Mouse (Mus musculus) hindbrain, embryonic 13.5 days (tissue): Measurements from ENCODE around the gene Acta1. TPM values are rescaled to one million over a fixed set of nuclear protein-coding genes. Genes with fewer than 3 reads are reported as not detected.

Experiments used
- ATAC-seq: fragments of 200-750 bp; cut with Nextera tagmentation; 2 replicates; pipeline ENCODE4 v1.8.0; 2017; ENCODE audit warnings: moderate TSS enrichment; ENCODE audit not compliant: low FRiP score
- H3K27ac ChIP-seq: fragments of 300-500 bp; sonication (generic); 2 replicates; pipeline ENCODE4 v1.5.1; 2015; ENCODE audit warnings: inconsistent platforms, mild to moderate bottlenecking, moderate library complexity
- H3K27me3 ChIP-seq: fragments of 300-500 bp; sonication (generic); 2 replicates; pipeline ENCODE4 v1.6.1; 2015; ENCODE audit warnings: mild to moderate bottlenecking, inconsistent platforms
- H3K36me3 ChIP-seq: fragments of 300-500 bp; sonication (generic); 2 replicates; pipeline ENCODE4 v1.6.1; 2015; ENCODE audit warnings: mild to moderate bottlenecking, inconsistent platforms
- H3K4me1 ChIP-seq: fragments of 300-500 bp; sonication (generic); replicated peaks from 2 replicates; pipeline ENCODE4 v1.6.1; 2015; ENCODE audit warnings: inconsistent platforms
- H3K4me2 ChIP-seq: fragments of 300-500 bp; sonication (generic); 2 replicates; pipeline ENCODE4 v1.6.1; 2015; ENCODE audit warnings: inconsistent platforms, mild to moderate bottlenecking, moderate library complexity
- H3K4me3 ChIP-seq: fragments of 300-500 bp; sonication (generic); 2 replicates; pipeline ENCODE4 v1.5.1; 2015; ENCODE audit warnings: mild to moderate bottlenecking, inconsistent platforms
- H3K9ac ChIP-seq: fragments of 300-500 bp; sonication (generic); 2 replicates; pipeline ENCODE4 v1.6.1; 2015; ENCODE audit warnings: mild to moderate bottlenecking, inconsistent platforms
- H3K9me3 ChIP-seq: fragments of 300-500 bp; sonication (generic); 2 replicates; pipeline ENCODE4 v1.6.1; 2016; ENCODE audit warnings: inconsistent platforms
- WGBS: fragments of 180-500 bp; shearing (Covaris S2); methylation state at CpG from one replicate; pipeline ENCODE4 v1.1.7; 2015; 5-methylcytosine and 5-hydroxymethylcytosine counted together
- polyA plus RNA-seq: library from polyadenylated mRNA; unstranded; fragments of >200 nt; fragmentation: Nextera tagmentation; extraction: Ambion mirVana; gene quantifications from 2 replicates; pipeline ENCODE4 v1.2.1, GENCODE M21; 2015

Gene Acta1
- polyA plus RNA-seq, 1 experiment from 2014 or later: 9.9 TPM

- 80% methylated on average over 4 of the region's 4 CpGs for WGBS
- no peaks in the 10 kb centered on the region for H3K9me3 ChIP-seq
- no peak for ATAC-seq
Measured at GRCm38 (mm10) chr8:123895230-123895629, 679 bp upstream of the Acta1 start.

GRCm38 (mm10) chr8:123893413-123893812, 1.1 kb downstream of the Acta1 start:
- 76% methylated on average over 11 of the region's 11 CpGs for WGBS
- H3K27me3 ChIP-seq: peaks cover 83% of the 10 kb centered on the region
- no peak overlapping the region for H3K4me3 ChIP-seq
- ATAC-seq: no peak
- H3K9me3 ChIP-seq: no peaks in the 10 kb centered on the region
- H3K9ac ChIP-seq: no peak overlapping the region
- peaks cover 23% of the 10 kb centered on the region for H3K4me1 ChIP-seq
- no peaks in the 10 kb centered on the region for H3K36me3 ChIP-seq
- no peak overlapping the region for H3K4me2 ChIP-seq
- H3K27ac ChIP-seq: no peak overlapping the region

More at GRCm38 (mm10) chr8:123895230-123895629, 679 bp upstream of the Acta1 start:
- Histone ChIP-seq H3K4me3 (no peak overlapping the region), H3K27ac (no peak overlapping the region), H3K4me1 (peaks cover 23% of the 10 kb centered on the region), H3K9ac (no peak overlapping the region), H3K27me3 (peaks cover 65% of the 10 kb centered on the region), H3K4me2 (no peak overlapping the region), H3K36me3 (peaks cover 2% of the 10 kb centered on the region)

GRCm38 (mm10) chr8:123892586-123893155, 1.9 kb downstream of the Acta1 start:
- Histone ChIP-seq H3K9ac (peak overlapping the region; percentile 75), H3K9me3 (no peaks in the 10 kb centered on the region), H3K27me3 (peaks cover 84% of the 10 kb centered on the region), H3K4me2 (peak overlapping the region; percentile 73), H3K27ac (0 out of 2 replicates have a peak overlapping the region, but pooled peaks have one; percentile 84), H3K4me3 (peak overlapping the region; percentile 48), H3K36me3 (no peaks in the 10 kb centered on the region), H3K4me1 (peaks cover 23% of the 10 kb centered on the region)
- WGBS: 8% methylated on average over 30 of the region's 30 CpGs
- 0 out of 2 replicates have a peak, but pooled peaks have one; percentile 16 for ATAC-seq

GRCm38 (mm10) chr8:123891883-123892585, 2.5 kb downstream of the Acta1 start:
- Histone ChIP-seq H3K9ac (peak overlapping the region; percentile 75), H3K36me3 (no peaks in the 10 kb centered on the region), H3K27ac (peak overlapping the region; percentile 84), H3K27me3 (peaks cover 89% of the 10 kb centered on the region), H3K4me2 (peak overlapping the region; percentile 73), H3K9me3 (no peaks in the 10 kb centered on the region), H3K4me3 (peak overlapping the region; percentile 48), H3K4me1 (peaks cover 23% of the 10 kb centered on the region)
- under 1% methylated on average over 49 of the region's 49 CpGs for WGBS
- ATAC-seq: peak; percentile 92

GRCm38 (mm10) chr8:123891271-123891670, 3.3 kb downstream of the Acta1 start:
- Histone ChIP-seq H3K9me3 (no peaks in the 10 kb centered on the region), H3K27me3 (peaks cover 90% of the 10 kb centered on the region), H3K36me3 (no peaks in the 10 kb centered on the region), H3K4me3 (peak overlapping the region; percentile 48), H3K4me2 (peak overlapping the region; percentile 73), H3K9ac (peak overlapping the region; percentile 75), H3K4me1 (peaks cover 23% of the 10 kb centered on the region), H3K27ac (peak overlapping the region; percentile 84; the same call in 1 of the 2 replicates)
- under 1% methylated on average over 11 of the region's 11 CpGs for WGBS
- no peak; the same call in 1 of the 2 replicates for ATAC-seq

- Histone ChIP-seq H3K4me2 (no peak overlapping the region), H3K27me3 (peaks cover 80% of the 10 kb centered on the region), H3K36me3 (no peaks in the 10 kb centered on the region), H3K27ac (no peak overlapping the region), H3K9me3 (no peaks in the 10 kb centered on the region), H3K4me1 (peaks cover 29% of the 10 kb centered on the region), H3K4me3 (no peak overlapping the region), H3K9ac (no peak overlapping the region)
- 68% methylated on average over 4 of the region's 4 CpGs for WGBS
- ATAC-seq: no peak
Measured at GRCm38 (mm10) chr8:123889797-123890196, 4.8 kb downstream of the Acta1 start.

- Histone ChIP-seq H3K9me3 (no peaks in the 10 kb centered on the region), H3K27ac (no peak overlapping the region), H3K27me3 (peaks cover 63% of the 10 kb centered on the region), H3K4me2 (no peak overlapping the region), H3K9ac (no peak overlapping the region), H3K4me3 (no peak overlapping the region), H3K36me3 (no peaks in the 10 kb centered on the region), H3K4me1 (peaks cover 40% of the 10 kb centered on the region)
- WGBS: 91% methylated on average over 2 of the region's 2 CpGs
- no peak for ATAC-seq
Measured at GRCm38 (mm10) chr8:123887956-123888355, 6.6 kb downstream of the Acta1 start.

- Histone ChIP-seq H3K36me3 (no peaks in the 10 kb centered on the region), H3K27ac (no peak overlapping the region), H3K9ac (no peak overlapping the region), H3K9me3 (no peaks in the 10 kb centered on the region), H3K27me3 (peaks cover 55% of the 10 kb centered on the region), H3K4me2 (no peak overlapping the region), H3K4me3 (no peak overlapping the region), H3K4me1 (peaks cover 32% of the 10 kb centered on the region)
- 95% methylated on average over 4 of the region's 4 CpGs for WGBS
- ATAC-seq: no peak
Measured at GRCm38 (mm10) chr8:123887163-123887562, 7.4 kb downstream of the Acta1 start.

- peaks cover 38% of the 10 kb centered on the region for H3K27me3 ChIP-seq
- peak overlapping the region; percentile 35; the same call in 1 of the 2 replicates for H3K9ac ChIP-seq
- H3K9me3 ChIP-seq: no peaks in the 10 kb centered on the region
- ATAC-seq: peak; percentile 87
- 10% methylated on average over 14 of the region's 14 CpGs for WGBS
- no peaks in the 10 kb centered on the region for H3K36me3 ChIP-seq
- H3K27ac ChIP-seq: peak overlapping the region; percentile 80
- peaks cover 25% of the 10 kb centered on the region for H3K4me1 ChIP-seq
- H3K4me2 ChIP-seq: peak overlapping the region; percentile 40
- peak overlapping the region; percentile 8; the same call in 1 of the 2 replicates for H3K4me3 ChIP-seq
Measured at GRCm38 (mm10) chr8:123884721-123885565, 9.6 kb downstream of the Acta1 start.

- no peak overlapping the region for H3K9ac ChIP-seq
- 77% methylated on average over 4 of the region's 4 CpGs for WGBS
- H3K4me1 ChIP-seq: peaks cover 25% of the 10 kb centered on the region
- H3K27ac ChIP-seq: no peak overlapping the region
- no peak for ATAC-seq
- H3K36me3 ChIP-seq: no peaks in the 10 kb centered on the region
- no peak overlapping the region for H3K4me2 ChIP-seq
- no peaks in the 10 kb centered on the region for H3K9me3 ChIP-seq
- no peak overlapping the region for H3K4me3 ChIP-seq
- peaks cover 22% of the 10 kb centered on the region for H3K27me3 ChIP-seq
Measured at GRCm38 (mm10) chr8:123883094-123883493, 11.5 kb downstream of the Acta1 start.

GRCm38 (mm10) chr8:123882412-123882811, 12.1 kb downstream of the Acta1 start:
- no peak overlapping the region for H3K4me3 ChIP-seq
- ATAC-seq: no peak
- H3K36me3 ChIP-seq: no peaks in the 10 kb centered on the region
- 83% methylated on average over 2 of the region's 2 CpGs for WGBS
- H3K4me2 ChIP-seq: no peak overlapping the region
- H3K27ac ChIP-seq: no peak overlapping the region
- H3K27me3 ChIP-seq: peaks cover 21% of the 10 kb centered on the region
- H3K4me1 ChIP-seq: peaks cover 25% of the 10 kb centered on the region
- H3K9me3 ChIP-seq: no peaks in the 10 kb centered on the region
- H3K9ac ChIP-seq: no peak overlapping the region

- Histone ChIP-seq H3K36me3 (no peaks in the 10 kb centered on the region), H3K9ac (no peak overlapping the region), H3K4me2 (no peak overlapping the region), H3K4me3 (no peak overlapping the region), H3K27me3 (0 out of 2 replicates have a peak, but pooled peaks cover 9% of the 10 kb centered on the region), H3K27ac (no peak overlapping the region), H3K4me1 (peaks cover 25% of the 10 kb centered on the region), H3K9me3 (no peaks in the 10 kb centered on the region)
- 63% methylated on average over 4 of the region's 4 CpGs for WGBS
- ATAC-seq: no peak
Measured at GRCm38 (mm10) chr8:123880821-123881350, 13.7 kb downstream of the Acta1 start.
